Mouse (Mus musculus) midbrain, embryonic 13.5 days (tissue): ENCODE results near the gene Tbc1d8. TPM values are rescaled to one million over a fixed set of nuclear protein-coding genes. Genes with fewer than 3 reads are reported as not detected.
A peak's percentile ranks its signal among the peaks of the same experiment; 100 is the strongest.

ENCODE experiments used
- ATAC-seq: fragments of 200-750 bp; cut with Nextera tagmentation; 2 replicates; pipeline ENCODE4 v1.8.0; 2017; ENCODE audit warnings: mild to moderate bottlenecking, moderate TSS enrichment, moderate library complexity
- H3K27ac ChIP-seq: fragments of 300-500 bp; sonication (generic); 2 replicates; pipeline ENCODE4 v1.5.1; 2015; ENCODE audit warnings: inconsistent platforms, mild to moderate bottlenecking, moderate library complexity
- H3K27me3 ChIP-seq: fragments of 300-500 bp; sonication (generic); 2 replicates; pipeline ENCODE4 v1.6.1; 2015; ENCODE audit warnings: mild to moderate bottlenecking, inconsistent platforms
- H3K36me3 ChIP-seq: fragments of 300-500 bp; sonication (generic); 2 replicates; pipeline ENCODE4 v1.6.1; 2015; ENCODE audit warnings: mild to moderate bottlenecking, inconsistent platforms
- H3K4me1 ChIP-seq: fragments of 300-500 bp; sonication (generic); replicated peaks from 2 replicates; pipeline ENCODE4 v1.6.1; 2015; ENCODE audit warnings: inconsistent platforms
- H3K4me2 ChIP-seq: fragments of 300-500 bp; sonication (generic); replicated peaks from 2 replicates; pipeline ENCODE4 v1.6.1; 2015; ENCODE audit warnings: moderate library complexity, mild to moderate bottlenecking, inconsistent platforms
- H3K4me3 ChIP-seq: fragments of 300-500 bp; sonication (generic); replicated peaks from 2 replicates; pipeline ENCODE4 v1.5.1; 2015; ENCODE audit warnings: mild to moderate bottlenecking, inconsistent platforms
- H3K9ac ChIP-seq: fragments of 300-500 bp; sonication (generic); replicated peaks from 2 replicates; pipeline ENCODE4 v1.6.1; 2015; ENCODE audit warnings: mild to moderate bottlenecking, inconsistent platforms
- H3K9me3 ChIP-seq: fragments of 300-500 bp; sonication (generic); 2 replicates; pipeline ENCODE4 v1.6.1; 2016; ENCODE audit warnings: mild to moderate bottlenecking, inconsistent platforms
- WGBS: fragments of 180-500 bp; shearing (Covaris S2); methylation state at CpG from one replicate; pipeline ENCODE4 v1.1.7; 2015; 5-methylcytosine and 5-hydroxymethylcytosine counted together
- polyA plus RNA-seq: library from polyadenylated mRNA; unstranded; fragments of >200 nt; fragmentation: Nextera tagmentation; extraction: Ambion mirVana; gene quantifications from 2 replicates; pipeline ENCODE4 v1.2.1, GENCODE M21; 2015

Gene Tbc1d8
- polyA plus RNA-seq, 1 experiment from 2014 or later: 7.8 TPM

GRCm38 (mm10) chr1:39439661-39440548, 38.6 kb downstream of the Tbc1d8 start:
- no peak overlapping the region for H3K4me3 ChIP-seq
- no peak overlapping the region for H3K4me2 ChIP-seq
- H3K9ac ChIP-seq: no peak overlapping the region
- H3K4me1 ChIP-seq: peaks cover 20% of the 10 kb centered on the region
- no peaks in the 10 kb centered on the region for H3K9me3 ChIP-seq
- no peaks in the 10 kb centered on the region for H3K36me3 ChIP-seq
- H3K27me3 ChIP-seq: no peaks in the 10 kb centered on the region
- peak; percentile 67 for ATAC-seq
- 83% methylated on average over 12 of the region's 12 CpGs for WGBS
- no peak overlapping the region for H3K27ac ChIP-seq

- no peak for ATAC-seq
- H3K27ac ChIP-seq: no peak overlapping the region
Measured at GRCm38 (mm10) chr1:39438629-39439028, 39.9 kb downstream of the Tbc1d8 start.

GRCm38 (mm10) chr1:39434264-39434663, 44.3 kb downstream of the Tbc1d8 start:
- no peak for ATAC-seq
- 76% methylated on average over 6 of the region's 6 CpGs for WGBS
- Histone ChIP-seq H3K27me3 (no peaks in the 10 kb centered on the region), H3K27ac (no peak overlapping the region), H3K9ac (no peak overlapping the region), H3K9me3 (no peaks in the 10 kb centered on the region), H3K4me1 (no peaks in the 10 kb centered on the region), H3K4me3 (no peak overlapping the region), H3K36me3 (no peaks in the 10 kb centered on the region), H3K4me2 (no peak overlapping the region)

More at GRCm38 (mm10) chr1:39438629-39439028, 39.9 kb downstream of the Tbc1d8 start:
- no peaks in the 10 kb centered on the region for H3K36me3 ChIP-seq
- H3K4me2 ChIP-seq: no peak overlapping the region
- no peak overlapping the region for H3K9ac ChIP-seq
- no peaks in the 10 kb centered on the region for H3K27me3 ChIP-seq
- no peaks in the 10 kb centered on the region for H3K9me3 ChIP-seq
- no peak overlapping the region for H3K4me3 ChIP-seq
- peaks cover 15% of the 10 kb centered on the region for H3K4me1 ChIP-seq

- no peaks in the 10 kb centered on the region for H3K4me1 ChIP-seq
- no peak overlapping the region for H3K4me2 ChIP-seq
- no peak overlapping the region for H3K4me3 ChIP-seq
- H3K27me3 ChIP-seq: no peaks in the 10 kb centered on the region
- no peak for ATAC-seq
- no peaks in the 10 kb centered on the region for H3K9me3 ChIP-seq
- H3K27ac ChIP-seq: no peak overlapping the region
- 84% methylated on average over 9 of the region's 9 CpGs for WGBS
- no peak overlapping the region for H3K9ac ChIP-seq
- H3K36me3 ChIP-seq: no peaks in the 10 kb centered on the region
Measured at GRCm38 (mm10) chr1:39430020-39430419, 48.5 kb downstream of the Tbc1d8 start.

GRCm38 (mm10) chr1:39429015-39429414, 49.5 kb downstream of the Tbc1d8 start:
- ATAC-seq: no peak
- Histone ChIP-seq H3K36me3 (no peaks in the 10 kb centered on the region), H3K27me3 (no peaks in the 10 kb centered on the region), H3K27ac (no peak overlapping the region), H3K4me3 (no peak overlapping the region), H3K4me2 (no peak overlapping the region), H3K9me3 (no peaks in the 10 kb centered on the region), H3K9ac (no peak overlapping the region), H3K4me1 (no peaks in the 10 kb centered on the region)
- 96% methylated on average over 5 of the region's 5 CpGs for WGBS

- Histone ChIP-seq H3K9ac (no peak overlapping the region), H3K36me3 (no peaks in the 10 kb centered on the region), H3K4me2 (no peak overlapping the region), H3K9me3 (no peaks in the 10 kb centered on the region), H3K27ac (no peak overlapping the region), H3K27me3 (no peaks in the 10 kb centered on the region), H3K4me3 (no peak overlapping the region), H3K4me1 (no peaks in the 10 kb centered on the region)
- no peak for ATAC-seq
- WGBS: 95% methylated on average over 4 of the region's 4 CpGs
Measured at GRCm38 (mm10) chr1:39428280-39428679, 50.3 kb downstream of the Tbc1d8 start.

GRCm38 (mm10) chr1:39425497-39425896, 53.1 kb downstream of the Tbc1d8 start:
- H3K27me3 ChIP-seq: no peaks in the 10 kb centered on the region
- ATAC-seq: no peak
- H3K9me3 ChIP-seq: no peaks in the 10 kb centered on the region
- no peaks in the 10 kb centered on the region for H3K36me3 ChIP-seq
- H3K4me3 ChIP-seq: no peak overlapping the region
- WGBS: 94% methylated on average over 9 of the region's 9 CpGs
- no peak overlapping the region for H3K4me2 ChIP-seq
- no peak overlapping the region for H3K9ac ChIP-seq
- H3K4me1 ChIP-seq: no peaks in the 10 kb centered on the region
- no peak overlapping the region for H3K27ac ChIP-seq

GRCm38 (mm10) chr1:39420987-39421386, 57.6 kb downstream of the Tbc1d8 start:
- H3K27ac ChIP-seq: no peak overlapping the region
- peaks cover 6% of the 10 kb centered on the region for H3K4me1 ChIP-seq
- H3K9me3 ChIP-seq: no peaks in the 10 kb centered on the region
- 93% methylated on average over 6 of the region's 6 CpGs for WGBS
- no peaks in the 10 kb centered on the region for H3K27me3 ChIP-seq
- H3K4me2 ChIP-seq: no peak overlapping the region
- no peaks in the 10 kb centered on the region for H3K36me3 ChIP-seq
- no peak overlapping the region for H3K4me3 ChIP-seq
- no peak for ATAC-seq
- H3K9ac ChIP-seq: no peak overlapping the region

GRCm38 (mm10) chr1:39418852-39419251, 59.7 kb downstream of the Tbc1d8 start:
- Histone ChIP-seq H3K9me3 (no peaks in the 10 kb centered on the region), H3K9ac (no peak overlapping the region), H3K4me1 (peaks cover 6% of the 10 kb centered on the region), H3K4me2 (no peak overlapping the region), H3K36me3 (no peaks in the 10 kb centered on the region), H3K27ac (no peak overlapping the region), H3K27me3 (no peaks in the 10 kb centered on the region), H3K4me3 (no peak overlapping the region)
- WGBS: 88% methylated on average over 9 of the region's 9 CpGs
- no peak for ATAC-seq

GRCm38 (mm10) chr1:39417817-39418216, 60.7 kb downstream of the Tbc1d8 start:
- Histone ChIP-seq H3K4me3 (no peak overlapping the region), H3K27ac (0 out of 2 replicates have a peak overlapping the region, but pooled peaks have one; percentile 4), H3K4me2 (no peak overlapping the region), H3K9me3 (no peaks in the 10 kb centered on the region), H3K9ac (no peak overlapping the region), H3K4me1 (peaks cover 6% of the 10 kb centered on the region), H3K27me3 (no peaks in the 10 kb centered on the region), H3K36me3 (no peaks in the 10 kb centered on the region)
- WGBS: 46% methylated on average over 12 of the region's 12 CpGs
- ATAC-seq: no peak

GRCm38 (mm10) chr1:39410085-39410821, 68.3 kb downstream of the Tbc1d8 start:
- WGBS: 86% methylated on average over 19 of the region's 19 CpGs

GRCm38 (mm10) chr1:39408668-39409067, 69.9 kb downstream of the Tbc1d8 start:
- no peak overlapping the region for H3K27ac ChIP-seq
- 72% methylated on average over 7 of the region's 7 CpGs for WGBS
- H3K9ac ChIP-seq: no peak overlapping the region
- no peaks in the 10 kb centered on the region for H3K9me3 ChIP-seq
- no peak overlapping the region for H3K4me3 ChIP-seq
- H3K27me3 ChIP-seq: no peaks in the 10 kb centered on the region
- H3K36me3 ChIP-seq: no peaks in the 10 kb centered on the region
- no peak overlapping the region for H3K4me2 ChIP-seq
- no peak for ATAC-seq
- H3K4me1 ChIP-seq: peaks cover 4% of the 10 kb centered on the region; the same call in 1 of the 2 replicates

More at GRCm38 (mm10) chr1:39410085-39410821, 68.3 kb downstream of the Tbc1d8 start:
- Histone ChIP-seq H3K4me2 (no peak overlapping the region), H3K9me3 (no peaks in the 10 kb centered on the region), H3K4me3 (no peak overlapping the region), H3K27me3 (no peaks in the 10 kb centered on the region), H3K9ac (no peak overlapping the region), H3K27ac (no peak overlapping the region), H3K36me3 (no peaks in the 10 kb centered on the region), H3K4me1 (peaks cover 4% of the 10 kb centered on the region; the same call in 1 of the 2 replicates)
- no peak for ATAC-seq
